Mouse (Mus musculus) myocyte (in vitro differentiated cells): ENCODE results near the gene Aldh1l1. TPM values are rescaled to one million over a fixed set of nuclear protein-coding genes. Genes with fewer than 3 reads are reported as not detected.
A peak's percentile ranks its signal among the peaks of the same experiment; 100 is the strongest.

Experiments
- H3K27me3 ChIP-seq: one replicate; pipeline ENCODE4 v1.6.1; 2011; ENCODE audit not compliant: control insufficient read depth, insufficient read depth, insufficient read length
- H3K36me3 ChIP-seq: one replicate; pipeline ENCODE4 v1.6.1; 2011; ENCODE audit not compliant: control insufficient read depth, insufficient read depth
- H3K4me2 ChIP-seq: one replicate; pipeline ENCODE4 v1.6.1; 2011; ENCODE audit warnings: low read depth, control low read depth
- H3K4me3 ChIP-seq: one replicate; pipeline ENCODE4 v1.5.1; 2011; ENCODE audit warnings: mild to moderate bottlenecking, control low read depth, moderate library complexity
- H3K79me2 ChIP-seq: one replicate; pipeline ENCODE4 v1.6.1; 2011; ENCODE audit not compliant: control insufficient read depth, insufficient read depth
- H3ac ChIP-seq: one replicate; pipeline ENCODE4 v1.6.1; 2011; ENCODE audit not compliant: control insufficient read depth, insufficient read length
- CEBPB ChIP-seq: IDR thresholded peaks from 2 replicates; pipeline ENCODE4 v1.6.1; 2011; ENCODE audit warnings: mild to moderate bottlenecking, moderate library complexity; ENCODE audit not compliant: poor library complexity, insufficient read depth, severe bottlenecking
- E2F4 ChIP-seq: IDR thresholded peaks from one replicate; pipeline ENCODE4 v1.6.1; 2011; ENCODE audit warnings: mild to moderate bottlenecking, control low read depth, moderate library complexity; ENCODE audit not compliant: insufficient read depth
- MAX ChIP-seq: IDR thresholded peaks from one replicate; pipeline ENCODE4 v1.6.1; 2011; ENCODE audit warnings: low read depth, mild to moderate bottlenecking, control low read depth
- MYOD1 ChIP-seq, 3 experiments: IDR thresholded peaks; one replicate each; pipeline ENCODE4 v1.6.1; 2011; ENCODE audit warnings: control low read depth in 2 of 3, low read depth in 2 of 3, mild to moderate bottlenecking in 2 of 3, moderate library complexity in 1 of 3; ENCODE audit not compliant: insufficient read length in 2 of 3, control insufficient read depth in 1 of 3
- MYOG ChIP-seq, 3 experiments: IDR thresholded peaks; one replicate each; pipeline ENCODE4 v1.6.1; 2011; ENCODE audit warnings: control low read depth in 2 of 3, low read depth in 2 of 3, mild to moderate bottlenecking in 2 of 3; ENCODE audit not compliant: insufficient read length in 2 of 3, control insufficient read depth in 1 of 3, insufficient read depth in 1 of 3
- POLR2A ChIP-seq: IDR thresholded peaks from one replicate; pipeline ENCODE4 v1.6.1; 2011; ENCODE audit warnings: low read depth, mild to moderate bottlenecking, control low read depth, moderate library complexity; ENCODE audit not compliant: insufficient read length
- POLR2AphosphoS2 ChIP-seq: IDR thresholded peaks from one replicate; pipeline ENCODE4 v1.6.1; 2011; ENCODE audit warnings: low read depth, control low read depth; ENCODE audit not compliant: insufficient read length
- REST ChIP-seq: IDR thresholded peaks from one replicate; pipeline ENCODE4 v1.6.1; 2011; ENCODE audit warnings: mild to moderate bottlenecking, control low read depth, moderate library complexity; ENCODE audit not compliant: insufficient read depth, insufficient read length
- SRF ChIP-seq: IDR thresholded peaks from one replicate; pipeline ENCODE4 v1.6.1; 2011; ENCODE audit warnings: low read depth; ENCODE audit not compliant: control insufficient read depth, insufficient read length
- TCF12 ChIP-seq: IDR thresholded peaks from one replicate; pipeline ENCODE4 v1.6.1; 2011; ENCODE audit warnings: mild to moderate bottlenecking, control low read depth; ENCODE audit not compliant: poor library complexity, insufficient read depth, severe bottlenecking
- TCF3 ChIP-seq: IDR thresholded peaks from one replicate; pipeline ENCODE4 v1.6.1; 2011; ENCODE audit warnings: low read depth, control low read depth; ENCODE audit not compliant: insufficient read length
- USF1 ChIP-seq: IDR thresholded peaks from one replicate; pipeline ENCODE4 v1.6.1; 2011; ENCODE audit warnings: low read depth, mild to moderate bottlenecking, control low read depth, moderate library complexity
- polyA plus RNA-seq: library from polyadenylated mRNA; unstranded; fragments of >200 nt; fragmentation: generic; extraction: Trizol; gene quantifications from one replicate; pipeline ENCODE4 v1.2.1, GENCODE M21; 2012; ENCODE audit warnings: missing spikeins

Aldh1l1 gene
- polyA plus RNA-seq, 1 experiment, result 1.1 TPM

- Histone ChIP-seq H3K27me3 (peaks cover 38% of the 10 kb centered on the region), H3K79me2 (no peaks in the 10 kb centered on the region), H3ac (no peak overlapping the region), H3K36me3 (no peaks in the 10 kb centered on the region), H3K4me3 (peak overlapping the region; percentile 18), H3K4me2 (peak overlapping the region; percentile 60)
- TF ChIP-seq MYOD1 (IDR thresholded peaks at IDR 0.05; ENCODE audit: control insufficient read depth in 1 of 3, insufficient read length in 2 of 3, low read depth in 2 of 3) (no peak), SRF (no peak)
Measured at GRCm38 (mm10) chr6:90465028-90465640, 21.1 kb upstream of the Aldh1l1 start.

- H3K27me3 ChIP-seq, result peaks cover 36% of the 10 kb centered on the region
- H3ac ChIP-seq, result no peak overlapping the region
- H3K36me3 ChIP-seq, result no peaks in the 10 kb centered on the region
- H3K4me2 ChIP-seq, result peak overlapping the region; percentile 60
- peak overlapping the region; percentile 18 for H3K4me3 ChIP-seq
- peak; percentile 96 for TF ChIP-seq CEBPB
- no peak for TF ChIP-seq USF1
- TF ChIP-seq TCF3, result no peak
- no peak for TF ChIP-seq MYOG (IDR thresholded peaks at IDR 0.05; ENCODE audit: control insufficient read depth in 1 of 3, insufficient read depth in 1 of 3, insufficient read length in 2 of 3, low read depth in 2 of 3)
- no peak for TF ChIP-seq MYOD1 (IDR thresholded peaks at IDR 0.05; ENCODE audit: control insufficient read depth in 1 of 3, insufficient read length in 2 of 3, low read depth in 2 of 3)
- TF ChIP-seq POLR2A, result peak; percentile 71
- TF ChIP-seq POLR2AphosphoS2, result peak; percentile 55
- H3K79me2 ChIP-seq, result no peaks in the 10 kb centered on the region
Measured at GRCm38 (mm10) chr6:90466079-90466478, 20.1 kb upstream of the Aldh1l1 start.

GRCm38 (mm10) chr6:90466847-90467410, 19.3 kb upstream of the Aldh1l1 start:
- Histone ChIP-seq H3K4me3 (peak overlapping the region; percentile 18), H3K4me2 (peak overlapping the region; percentile 60), H3K27me3 (peaks cover 33% of the 10 kb centered on the region), H3ac (no peak overlapping the region), H3K79me2 (no peaks in the 10 kb centered on the region), H3K36me3 (no peaks in the 10 kb centered on the region)
- no peak for TF ChIP-seq REST
- no peak for TF ChIP-seq MYOG (IDR thresholded peaks at IDR 0.05; ENCODE audit: control insufficient read depth in 1 of 3, insufficient read depth in 1 of 3, insufficient read length in 2 of 3, low read depth in 2 of 3)
- no peak for TF ChIP-seq POLR2AphosphoS2
- no peak for TF ChIP-seq CEBPB
- no peak for TF ChIP-seq MAX
- TF ChIP-seq POLR2A, result no peak
- TF ChIP-seq TCF3, result no peak
- no peak for TF ChIP-seq E2F4
- no peak for TF ChIP-seq TCF12
- no peak for TF ChIP-seq SRF
- no peak for TF ChIP-seq USF1
- no peak for TF ChIP-seq MYOD1 (IDR thresholded peaks at IDR 0.05; ENCODE audit: control insufficient read depth in 1 of 3, insufficient read length in 2 of 3, low read depth in 2 of 3)

DNA sequence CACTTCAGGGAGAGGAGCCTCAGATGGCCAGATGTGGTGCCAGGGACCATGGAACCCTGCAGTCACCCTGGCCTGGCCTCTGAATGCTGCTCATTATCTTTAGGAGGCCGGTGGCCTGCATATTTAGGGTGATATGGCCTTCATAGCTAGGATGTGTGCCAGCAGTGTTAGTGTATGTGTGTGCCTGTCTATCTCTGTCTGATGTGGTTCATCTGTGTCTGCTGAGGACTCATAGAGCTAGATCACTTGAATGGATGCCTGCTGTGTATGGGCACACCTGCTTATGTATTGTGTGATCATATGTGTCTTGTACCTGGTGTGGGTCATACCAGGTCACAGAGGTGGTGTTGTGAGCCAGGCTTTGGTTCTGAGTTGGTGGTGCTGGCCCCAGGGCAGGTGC, 18.0 kb upstream of the Aldh1l1 start:
- Histone ChIP-seq H3K4me2 (peak overlapping the region; percentile 38), H3K79me2 (no peaks in the 10 kb centered on the region), H3K4me3 (peak overlapping the region; percentile 18), H3K36me3 (no peaks in the 10 kb centered on the region), H3K27me3 (peaks cover 33% of the 10 kb centered on the region), H3ac (no peak overlapping the region)
- TF ChIP-seq E2F4, result no peak
- no peak for TF ChIP-seq SRF
- TF ChIP-seq POLR2AphosphoS2, result no peak
- TF ChIP-seq MYOD1 (IDR thresholded peaks at IDR 0.05; ENCODE audit: control insufficient read depth in 1 of 3, insufficient read length in 2 of 3, low read depth in 2 of 3), result no peak
- no peak for TF ChIP-seq MYOG (IDR thresholded peaks at IDR 0.05; ENCODE audit: control insufficient read depth in 1 of 3, insufficient read depth in 1 of 3, insufficient read length in 2 of 3, low read depth in 2 of 3)
- TF ChIP-seq REST, result no peak
- TF ChIP-seq TCF12, result no peak
- no peak for TF ChIP-seq CEBPB
- no peak for TF ChIP-seq POLR2A

DNA sequence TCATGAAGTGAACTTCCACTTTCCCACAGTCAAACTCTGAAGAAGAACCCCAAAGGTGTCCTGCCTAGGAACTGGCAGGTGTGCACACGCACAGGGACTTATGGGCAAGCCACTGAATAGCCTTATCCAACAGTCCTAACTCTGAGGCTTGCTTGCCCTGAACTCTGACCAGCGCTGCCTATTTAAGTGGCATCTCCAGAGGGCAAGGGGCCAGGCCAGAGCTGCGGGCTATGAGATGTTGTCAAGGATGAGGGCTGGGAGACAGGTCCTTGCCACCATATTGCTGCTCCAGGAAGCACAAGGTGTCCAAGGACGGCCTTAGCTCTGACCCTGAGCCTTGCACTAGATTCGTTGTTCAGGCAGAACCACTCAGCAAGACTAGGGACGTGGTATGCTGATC, 17.2 kb upstream of the Aldh1l1 start:
- Histone ChIP-seq H3K36me3 (no peaks in the 10 kb centered on the region), H3K4me3 (peak overlapping the region; percentile 18), H3K4me2 (no peak overlapping the region), H3K79me2 (no peaks in the 10 kb centered on the region), H3K27me3 (peaks cover 35% of the 10 kb centered on the region), H3ac (no peak overlapping the region)
- TF ChIP-seq USF1, result no peak
- no peak for TF ChIP-seq E2F4
- TF ChIP-seq MYOG (IDR thresholded peaks at IDR 0.05; ENCODE audit: control insufficient read depth in 1 of 3, insufficient read depth in 1 of 3, insufficient read length in 2 of 3, low read depth in 2 of 3), result no peak
- TF ChIP-seq POLR2A, result no peak
- no peak for TF ChIP-seq REST
- TF ChIP-seq TCF3, result no peak
- no peak for TF ChIP-seq SRF
- no peak for TF ChIP-seq CEBPB
- no peak for TF ChIP-seq MYOD1 (IDR thresholded peaks at IDR 0.05; ENCODE audit: control insufficient read depth in 1 of 3, insufficient read length in 2 of 3, low read depth in 2 of 3)
- TF ChIP-seq POLR2AphosphoS2, result no peak
- TF ChIP-seq TCF12, result no peak
- TF ChIP-seq MAX, result no peak
